Mouse (Mus musculus): ENCODE measurements at regions not wholly inside any gene's neighbourhood (a gene's known extent, or its start where the extent isn't known, plus 50 kb on each side); places are given as distances from the start of the nearest gene placed in this dataset.
"Not testable (repeated sequence)": the region's sequence is repeated elsewhere in the genome, so short reads cannot be mapped to it uniquely, and the experiment has no call there.

- DNase-seq (ENCODE audit: low spot score), result no peak
Measured at GRCm38 (mm10) chr8:51409123-51409522, 2102.4 kb upstream of the Aga start.

GRCm38 (mm10) chr8:51428443-51428842 lies 2083.1 kb upstream of the Aga start:
- DNase-seq (ENCODE audit: low spot score), result no peak

- no peak for DNase-seq (ENCODE audit: low spot score)
Measured at GRCm38 (mm10) chr8:51428851-51429250, 2082.7 kb upstream of the Aga start.

- peak; percentile 8 for DNase-seq (ENCODE audit: low spot score)
Measured at GRCm38 (mm10) chr8:51447636-51448035, 2063.9 kb upstream of the Aga start.

GRCm38 (mm10) chr8:51448600-51448999 lies 2062.9 kb upstream of the Aga start:
- no peak for DNase-seq (ENCODE audit: low spot score)

GRCm38 (mm10) chr8:51479406-51479805 lies 2032.1 kb upstream of the Aga start:
- DNase-seq (ENCODE audit: low spot score), result no peak

- no peak for DNase-seq (ENCODE audit: low spot score)
Measured at GRCm38 (mm10) chr8:51502567-51502966, 2009.0 kb upstream of the Aga start.

- DNase-seq (ENCODE audit: low spot score), result no peak
Measured at GRCm38 (mm10) chr8:51523163-51523562, 1988.4 kb upstream of the Aga start.

GRCm38 (mm10) chr8:51553118-51553517 lies 1958.4 kb upstream of the Aga start:
- not testable (repeated sequence) for DNase-seq (ENCODE audit: low spot score)

Data from layer of hippocampus, adult 11-12 months (tissue).